Mouse (Mus musculus) stomach, postnatal 0 days (tissue): ENCODE measurements around the gene Ghrhr.

Source experiments
- CTCF ChIP-seq: IDR thresholded peaks from 2 replicates; pipeline ENCODE4 v1.5.1; 2016; ENCODE audit warnings: antibody characterized with exemption, low read depth, mild to moderate bottlenecking, moderate library complexity
- EP300 ChIP-seq: optimal IDR thresholded peaks from 2 replicates; pipeline ENCODE3; 2016; ENCODE audit warnings: antibody characterized with exemption

DNA sequence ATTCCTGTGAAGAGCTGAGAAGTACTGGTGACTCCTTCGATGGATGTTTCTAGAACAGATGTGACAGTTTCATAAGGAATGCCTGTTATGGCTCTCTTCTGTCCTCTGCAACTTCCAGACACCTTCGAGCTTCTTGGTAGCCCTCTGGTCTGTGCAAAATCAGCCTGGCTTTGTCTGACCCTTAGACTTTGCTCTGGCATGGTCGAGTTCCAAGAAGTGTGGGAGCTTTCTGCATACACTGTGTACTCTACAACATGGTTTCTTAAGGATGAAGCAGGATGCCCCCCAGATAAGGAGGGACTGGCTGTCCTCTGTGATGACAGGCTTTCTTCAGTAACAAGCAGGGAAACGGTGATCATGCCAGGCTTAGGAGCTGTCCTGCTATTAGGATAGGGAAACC lies 47.9 kb upstream of the Ghrhr start:
- TF ChIP-seq CTCF (no peak), EP300 (no peak)
